Mouse (Mus musculus) lung, postnatal 14 days (tissue): ENCODE results near the gene Ptger1.

Experiments
- DNase-seq: peaks from one replicate; pipeline ENCODE4 v3.0.0; 2021

The Ptger1 gene

GRCm38 (mm10) chr8:83665969-83666865 lies at the start of gene Ptger1:
Ptger1 (plus strand) TSS chr8:83666678.
- peak; percentile 75 for DNase-seq

GRCm38 (mm10) chr8:83617111-83617510 lies 49.4 kb upstream of the Ptger1 start:
- DNase-seq = no peak

- DNase-seq = no peak
Observed at GRCm38 (mm10) chr8:83618566-83618965, 47.9 kb upstream of the Ptger1 start.

- DNase-seq = no peak
Observed at GRCm38 (mm10) chr8:83619568-83620285, 46.8 kb upstream of the Ptger1 start.

- no peak for DNase-seq
Observed at GRCm38 (mm10) chr8:83621691-83622388, 44.6 kb upstream of the Ptger1 start.

GRCm38 (mm10) chr8:83622389-83622989 lies 44.0 kb upstream of the Ptger1 start:
- DNase-seq = peak; percentile 93

- no peak for DNase-seq
Observed at GRCm38 (mm10) chr8:83623549-83623948, 42.9 kb upstream of the Ptger1 start.

GRCm38 (mm10) chr8:83624739-83625138 lies 41.7 kb upstream of the Ptger1 start:
- DNase-seq = peak; percentile 50

GRCm38 (mm10) chr8:83625676-83626299 lies 40.7 kb upstream of the Ptger1 start:
- DNase-seq = no peak

GRCm38 (mm10) chr8:83632083-83632707 lies 34.3 kb upstream of the Ptger1 start:
- DNase-seq = no peak

- no peak for DNase-seq
Observed at GRCm38 (mm10) chr8:83638856-83639255, 27.6 kb upstream of the Ptger1 start.

GRCm38 (mm10) chr8:83639649-83640048 lies 26.8 kb upstream of the Ptger1 start:
- DNase-seq = no peak

GRCm38 (mm10) chr8:83647511-83647910 lies 19.0 kb upstream of the Ptger1 start:
- no peak for DNase-seq

- no peak for DNase-seq
Observed at GRCm38 (mm10) chr8:83648031-83648430, 18.4 kb upstream of the Ptger1 start.

- DNase-seq = no peak
Observed at GRCm38 (mm10) chr8:83649699-83650098, 16.8 kb upstream of the Ptger1 start.

- peak; percentile 95 for DNase-seq
Observed at GRCm38 (mm10) chr8:83652030-83652743, 14.3 kb upstream of the Ptger1 start, which contains the start of gene Gipc1. Gipc1 (plus strand) TSS chr8:83652677.

- no peak for DNase-seq
Observed at GRCm38 (mm10) chr8:83652744-83653661, 13.5 kb upstream of the Ptger1 start.

GRCm38 (mm10) chr8:83653662-83654017 lies 12.8 kb upstream of the Ptger1 start:
- no peak for DNase-seq

GRCm38 (mm10) chr8:83654725-83655124 lies 11.8 kb upstream of the Ptger1 start:
- DNase-seq = no peak

- DNase-seq = no peak
Observed at GRCm38 (mm10) chr8:83656043-83656442, 10.4 kb upstream of the Ptger1 start.
